In the genomic region with DNA sequence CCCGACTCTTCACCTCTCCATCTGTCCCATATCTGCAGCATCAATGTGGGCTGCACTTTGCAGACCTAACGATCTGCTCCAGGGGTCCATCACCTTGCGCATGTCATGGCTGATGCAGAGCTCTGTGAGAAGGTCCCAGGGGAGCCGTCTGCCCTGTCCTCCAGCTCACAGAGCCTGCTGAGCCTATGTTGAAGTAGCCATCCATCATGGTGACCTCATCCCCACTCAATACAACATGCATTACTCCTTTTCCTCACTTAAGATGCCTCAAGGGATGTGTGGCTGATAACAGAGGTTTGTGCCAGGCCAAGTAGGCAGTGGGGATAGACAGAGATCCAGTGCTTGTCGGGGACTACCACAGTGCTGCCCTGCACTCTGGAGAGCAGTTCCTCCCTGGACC, we compare ENCODE assay signal across 19 mouse cellular contexts.
A peak's percentile ranks its signal among the peaks of the same experiment; 100 is the strongest.
DNase-seq lines count a peak whose midpoint lies in the region; ATAC-seq lines count a peak whose summit lies in the region.
"Had no signal": no experiment of that assay in that cellular context is flagged by ENCODE, and none has a peak within 500 bp of the region (broad histone marks: within the 10 kb centered on the region; RNA-seq: fewer than 3 reads in every experiment).

No protein-coding gene starts in this region.

- no peaks in the 10 kb centered on the region for H3K27me3 ChIP-seq in embryonic facial prominence, embryonic 14.5 days (replicated peaks; ENCODE audit: control insufficient read depth, insufficient read depth, low read length)
- no peaks in the 10 kb centered on the region for H3K27me3 ChIP-seq in embryonic facial prominence, embryonic 10.5 days (replicated peaks; ENCODE audit: low read depth, poor library complexity, severe bottlenecking)
- H3K27me3 ChIP-seq: embryonic facial prominence, embryonic 13.5 days; forebrain, embryonic 13.5 days; forebrain, embryonic 15.5 days; Patski had no signal

- 75% methylated on average over 4 of the region's 5 CpGs for WGBS in embryonic facial prominence, embryonic 14.5 days
- WGBS in embryonic facial prominence, embryonic 10.5 days, result 85% methylated on average over 5 of the region's 5 CpGs

- no peak overlapping the region for H3K4me3 ChIP-seq in embryonic facial prominence, embryonic 14.5 days (ENCODE audit: low read depth, low read length)
- no peak overlapping the region for H3K4me3 ChIP-seq in embryonic facial prominence, embryonic 10.5 days
- H3K4me3 ChIP-seq: embryonic facial prominence, embryonic 13.5 days; forebrain, embryonic 13.5 days; forebrain, embryonic 15.5 days had no signal

- no peak overlapping the region for H3K27ac ChIP-seq in embryonic facial prominence, embryonic 14.5 days (replicated peaks; ENCODE audit: low read depth, low read length)
- H3K27ac ChIP-seq in embryonic facial prominence, embryonic 10.5 days (replicated peaks), result no peak overlapping the region
- H3K27ac ChIP-seq: embryonic facial prominence, embryonic 13.5 days; forebrain, embryonic 13.5 days; forebrain, embryonic 15.5 days had no signal

- peaks cover 4% of the 10 kb centered on the region for H3K4me1 ChIP-seq in embryonic facial prominence, embryonic 14.5 days (ENCODE audit: control insufficient read depth, insufficient read depth, low read length)
- peaks cover 3% of the 10 kb centered on the region for H3K4me1 ChIP-seq in embryonic facial prominence, embryonic 10.5 days

- no peak overlapping the region for H3K9ac ChIP-seq in embryonic facial prominence, embryonic 14.5 days (ENCODE audit: low read depth, low read length)
- H3K9ac ChIP-seq: embryonic facial prominence, embryonic 13.5 days; forebrain, embryonic 13.5 days; forebrain, embryonic 15.5 days; forebrain, postnatal 0 days had no signal

- H3K36me3 ChIP-seq in embryonic facial prominence, embryonic 14.5 days (ENCODE audit: control insufficient read depth, insufficient read depth, low read length), result no peaks in the 10 kb centered on the region
- H3K36me3 ChIP-seq in embryonic facial prominence, embryonic 10.5 days (replicated peaks), result no peaks in the 10 kb centered on the region
- H3K36me3 ChIP-seq: embryonic facial prominence, embryonic 13.5 days; forebrain, embryonic 15.5 days had no signal

- no peaks in the 10 kb centered on the region for H3K9me3 ChIP-seq in embryonic facial prominence, embryonic 14.5 days (ENCODE audit: control insufficient read depth, low read length)
- no peaks in the 10 kb centered on the region for H3K9me3 ChIP-seq in embryonic facial prominence, embryonic 10.5 days
- H3K9me3 ChIP-seq: embryonic facial prominence, embryonic 13.5 days; forebrain, embryonic 13.5 days; forebrain, embryonic 15.5 days had no signal

- H3K4me2 ChIP-seq in embryonic facial prominence, embryonic 14.5 days (ENCODE audit: low read depth, low read length), result no peak overlapping the region
- H3K4me2 ChIP-seq: embryonic facial prominence, embryonic 13.5 days; forebrain, embryonic 13.5 days; forebrain, embryonic 15.5 days had no signal

- DNase-seq in embryonic facial prominence, embryonic 14.5 days (ENCODE audit: low spot score), result no peak
- no peak for DNase-seq in embryonic facial prominence, embryonic 10.5 days (ENCODE audit: low spot score)
- DNase-seq in 3T3-L1 (ENCODE audit: low read depth, low spot score), result peak; percentile 33
- peak; percentile 45 for DNase-seq in mesoderm, embryonic 11.5 days (ENCODE audit: low read depth, low spot score)
- no peak for DNase-seq in urinary bladder, adult 18-20 months (ENCODE audit: low spot score in 2 of 2)
- DNase-seq: adrenal gland, adult 8-10 months; adrenal gland, postnatal 14 days; adrenal gland, postnatal 36 days; cerebellum, adult 11-12 months; cerebellum, adult 2 months; cerebellum, adult 9-10 months; cerebellum, postnatal 10 days; cerebellum, postnatal 25 days; forebrain, postnatal 0 days had no signal

- peak; percentile 55; the same call in 1 of the 2 replicates for ATAC-seq in embryonic facial prominence, embryonic 14.5 days (ENCODE audit: low read depth)
- ATAC-seq: activated CD4-positive, CD25-positive, alpha-beta regulatory T cell, adult 4 months; forebrain, embryonic 13.5 days; forebrain, embryonic 15.5 days; forebrain, postnatal 0 days; Patski had no signal

Comparison
In these comparisons a context has a peak if more than half of its experiments do, and no peak if none do; other contexts are left out.
1. DNase-seq: peak in 3T3-L1 (single experiment) and mesoderm, embryonic 11.5 days (single experiment); none in embryonic facial prominence, embryonic 14.5 days (single experiment), embryonic facial prominence, embryonic 10.5 days (single experiment) and urinary bladder, adult 18-20 months (0 of 2).